In the genomic region with DNA sequence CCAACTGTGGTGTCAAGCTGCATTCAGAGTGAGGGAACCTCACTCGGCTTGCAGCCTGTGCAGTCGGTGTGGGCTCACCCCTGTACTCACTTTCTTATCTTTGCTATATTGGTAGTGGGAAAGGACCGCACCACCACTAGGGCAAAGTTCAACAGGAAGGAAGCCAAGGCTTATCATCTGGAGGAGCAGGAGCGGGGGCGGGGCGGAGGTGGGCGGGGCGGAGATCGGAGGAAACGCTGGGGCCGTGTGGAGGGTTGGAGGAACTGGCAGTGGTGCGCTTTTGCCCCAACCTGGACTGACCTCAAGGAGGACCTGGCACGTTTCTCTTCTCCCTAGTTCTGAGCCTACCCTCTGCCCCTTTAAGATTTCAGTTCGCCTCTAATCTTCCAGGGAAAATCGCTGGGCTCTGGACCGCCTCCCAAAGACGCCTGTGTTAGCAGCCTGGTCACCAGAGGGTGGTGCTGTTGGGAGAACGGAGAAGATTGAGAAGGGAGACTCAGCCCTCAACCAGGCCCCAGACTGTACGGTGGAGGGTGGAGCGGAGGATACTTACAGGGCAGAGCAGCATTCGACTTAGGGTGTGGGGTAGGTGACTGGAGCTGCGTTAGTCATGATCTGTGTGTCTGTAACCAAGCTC, we compare ENCODE assay signal across 8 mouse cellular contexts. TPM values are rescaled to one million over a fixed set of nuclear protein-coding genes. Genes with fewer than 3 reads are reported as not detected.
DNase-seq lines count a peak whose midpoint lies in the region; ATAC-seq lines count a peak whose summit lies in the region.

No protein-coding gene starts in this region.

- H3K4me3 ChIP-seq in hindbrain, embryonic 14.5 days (replicated peaks; ENCODE audit: low read length), result peak overlapping the region; percentile 35

- H3K4me2 ChIP-seq in hindbrain, embryonic 14.5 days (replicated peaks), result peak overlapping the region; percentile 55

- H3K36me3 ChIP-seq in hindbrain, embryonic 14.5 days (replicated peaks; ENCODE audit: control insufficient read depth, insufficient read depth), result no peaks in the 10 kb centered on the region

- no peaks in the 10 kb centered on the region for H3K27me3 ChIP-seq in hindbrain, embryonic 14.5 days (ENCODE audit: control insufficient read depth, insufficient read depth, low read length)

- H3K9ac ChIP-seq in hindbrain, embryonic 14.5 days, result peak overlapping the region; percentile 60

- H3K4me1 ChIP-seq in hindbrain, embryonic 14.5 days (replicated peaks; ENCODE audit: control insufficient read depth, insufficient read depth, low read length), result no peaks in the 10 kb centered on the region; the same call in 1 of the 2 replicates

- WGBS in hindbrain, embryonic 14.5 days, result 2% methylated on average over 22 of the region's 22 CpGs

- intact Hi-C loops in left cerebral cortex, postnatal 14 days (cut with DNase I), result no loop called here

- no peak overlapping the region for H3K27ac ChIP-seq in hindbrain, embryonic 14.5 days

- ATAC-seq in activated CD4-positive, CD25-positive, alpha-beta regulatory T cell, adult 4 months, result peak; percentile 91
- ATAC-seq in hindbrain, embryonic 14.5 days (ENCODE audit: low FRiP score), result peak; percentile 95
- ATAC-seq in megakaryocyte progenitor cell, adult 5-6 weeks (replicated peaks; ENCODE audit: poor library complexity), result peak; percentile 71

- no peaks in the 10 kb centered on the region for H3K9me3 ChIP-seq in hindbrain, embryonic 14.5 days (ENCODE audit: control insufficient read depth, low read length)

- DNase-seq in cerebellum, postnatal 14 days, result peak; percentile 73 to 84
- peak; percentile 42 to 60 for DNase-seq in frontal cortex, postnatal 36 days (ENCODE audit: low spot score in 2 of 2)
- DNase-seq in hindbrain, embryonic 14.5 days (ENCODE audit: low spot score), result peak; percentile 73
- DNase-seq in left cerebral cortex, postnatal 14 days (ENCODE audit: low spot score in 2 of 2), result peak; percentile 59 to 60
- DNase-seq in right cerebral cortex, postnatal 10 days (ENCODE audit: low spot score in 2 of 2), result peak; percentile 71 to 76
- peak; percentile 73 to 82 for DNase-seq in urinary bladder, postnatal 4 days (ENCODE audit: low spot score in 2 of 2)

RNA-seq across cellular contexts. Expression of a gene that starts 23.1 kb away (rescaled TPM):
- 1,000 to 10,000 TPM; 1,344 to 1,485 TPM for polyA plus RNA-seq in activated CD4-positive, CD25-positive, alpha-beta regulatory T cell, adult 4 months (2017; shearing (Covaris generic))
- polyA plus RNA-seq in hindbrain, embryonic 14.5 days (2014; fragmentation: Nextera tagmentation; extraction: Ambion mirVana), result 980 and 1,077 TPM in 2 replicates
- total RNA-seq in left cerebral cortex, postnatal 14 days (2021), result 100 to 1,000 TPM; 317 to 340 TPM
- total RNA-seq in megakaryocyte progenitor cell, adult 5-6 weeks (2015), result 577 and 581 TPM in 2 replicates
- total RNA-seq in megakaryocyte progenitor cell, adult 5-6 weeks (2017), result 672 and 752 TPM in 2 replicates

RNA-seq across cellular contexts. Expression of a gene that starts 53.9 kb away (rescaled TPM):
- polyA plus RNA-seq in activated CD4-positive, CD25-positive, alpha-beta regulatory T cell, adult 4 months (2017; shearing (Covaris generic)), result 10 to 100 TPM; 49.7 to 53.9 TPM
- 23.8 and 27.2 TPM in 2 replicates for polyA plus RNA-seq in hindbrain, embryonic 14.5 days (2014; fragmentation: Nextera tagmentation; extraction: Ambion mirVana)
- total RNA-seq in left cerebral cortex, postnatal 14 days (2021), result 100 to 1,000 TPM in 1 of 2 experiments, 10 to 100 TPM in 1; 88.5 to 101 TPM
- total RNA-seq in megakaryocyte progenitor cell, adult 5-6 weeks (2015), result 60.8 and 67.9 TPM in 2 replicates
- total RNA-seq in megakaryocyte progenitor cell, adult 5-6 weeks (2017), result 52.8 and 58.4 TPM in 2 replicates
